Mouse (Mus musculus) mouse embryonic stem cell (cell line): ENCODE data around the gene Tssk6.

Experiments
- in situ Hi-C, 2 experiments: fragments of 300-500 bp; cut with MboI; formaldehyde crosslinking; loops; 1 replicate in 1 of 2; 3 replicates in 1 of 2; pipeline ENCODE4 v1.14.3; 2019 to 2020; ENCODE audit warnings: low sequenced_read_pairs in 2 of 2, low pct_unique_long_range_greater_than_20kb in 1 of 2, mixed read lengths in 1 of 2; ENCODE audit not compliant: unreplicated experiment in 1 of 2

Tssk6 gene

GRCm38 (mm10) chr8:69902163-69903062 lies at the start of gene Tssk6, which contains the start of the genes Ndufa13 and Yjefn3:
Gene Tssk6, plus strand, starts transcription at chr8:69902184.
Gene Ndufa13, minus strand, starts transcription at chr8:69902558.
Gene Yjefn3, minus strand, starts transcription at chr8:69902712.
- in situ Hi-C loops, result no loop called here

DNA sequence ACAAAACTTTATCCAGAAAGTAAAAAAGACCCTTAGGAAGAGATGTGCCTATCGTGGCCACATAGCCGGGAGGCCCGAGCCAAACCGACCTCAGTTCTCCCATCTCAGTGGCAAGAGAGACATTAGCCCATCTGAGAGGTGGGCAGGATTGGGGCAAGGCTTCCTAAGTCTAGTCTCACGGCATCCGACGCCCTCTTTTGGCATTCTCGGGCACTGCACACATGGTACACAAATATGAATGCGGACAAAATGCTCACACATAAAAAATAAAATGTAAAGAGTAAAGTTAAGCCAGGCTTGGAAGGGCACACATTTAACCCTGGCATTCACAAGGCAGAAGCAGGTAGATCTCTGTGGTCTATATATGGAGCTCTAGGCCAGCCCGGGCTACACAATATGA lies 48.1 kb upstream of the Tssk6 start:
- in situ Hi-C loops, result loop anchor here in 1 of 2 experiments (25.0 kb wide), 2 partner anchors 217 to 517 kb away; partner anchors contain the start of gene Zfp868

DNA sequence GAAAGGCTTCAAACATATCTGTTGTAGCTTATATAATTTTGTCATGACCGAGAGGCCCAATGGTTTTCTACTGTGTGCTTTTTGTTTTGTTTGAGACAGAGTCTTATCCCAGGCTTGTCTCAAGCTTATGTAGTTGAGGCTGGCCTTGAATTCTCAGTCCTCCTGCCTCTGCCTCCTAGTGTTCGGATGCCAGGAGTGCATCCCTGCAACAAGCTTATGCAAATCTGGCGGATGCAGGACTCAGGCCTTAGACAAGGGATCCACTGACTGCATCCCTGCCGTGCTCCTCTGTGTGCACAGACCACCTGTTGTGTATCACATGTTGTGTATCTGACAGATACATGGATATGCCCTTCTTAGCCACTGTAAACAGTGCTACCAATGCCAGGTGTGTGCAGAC lies 41.2 kb upstream of the Tssk6 start:
- in situ Hi-C loops, result loop anchor here in 1 of 2 experiments (25.0 kb wide), 2 partner anchors 224 to 524 kb away; partner anchors contain the start of gene Zfp868

DNA sequence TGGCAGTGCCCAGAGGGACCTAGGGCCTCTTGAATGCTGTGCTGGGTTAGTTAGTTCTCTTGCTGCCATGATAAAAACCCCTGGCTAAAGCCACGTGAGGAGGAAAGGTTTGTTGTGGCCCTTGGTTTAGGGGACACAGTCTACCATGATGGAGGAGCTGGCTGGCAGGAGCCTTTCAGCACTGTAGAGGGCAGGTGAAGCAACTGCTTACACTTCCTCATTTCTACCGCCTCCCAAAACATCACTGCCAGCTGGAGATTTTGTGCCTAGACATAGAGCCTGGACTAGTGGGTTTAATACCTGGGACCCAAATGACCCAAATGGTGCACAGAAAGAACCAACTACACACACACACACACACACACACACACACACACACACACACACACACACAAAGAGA lies 40.7 kb upstream of the Tssk6 start:
- in situ Hi-C loops, result loop anchor here in 1 of 2 experiments (25.0 kb wide), 2 partner anchors 224 to 524 kb away; partner anchors contain the start of gene Zfp868

DNA sequence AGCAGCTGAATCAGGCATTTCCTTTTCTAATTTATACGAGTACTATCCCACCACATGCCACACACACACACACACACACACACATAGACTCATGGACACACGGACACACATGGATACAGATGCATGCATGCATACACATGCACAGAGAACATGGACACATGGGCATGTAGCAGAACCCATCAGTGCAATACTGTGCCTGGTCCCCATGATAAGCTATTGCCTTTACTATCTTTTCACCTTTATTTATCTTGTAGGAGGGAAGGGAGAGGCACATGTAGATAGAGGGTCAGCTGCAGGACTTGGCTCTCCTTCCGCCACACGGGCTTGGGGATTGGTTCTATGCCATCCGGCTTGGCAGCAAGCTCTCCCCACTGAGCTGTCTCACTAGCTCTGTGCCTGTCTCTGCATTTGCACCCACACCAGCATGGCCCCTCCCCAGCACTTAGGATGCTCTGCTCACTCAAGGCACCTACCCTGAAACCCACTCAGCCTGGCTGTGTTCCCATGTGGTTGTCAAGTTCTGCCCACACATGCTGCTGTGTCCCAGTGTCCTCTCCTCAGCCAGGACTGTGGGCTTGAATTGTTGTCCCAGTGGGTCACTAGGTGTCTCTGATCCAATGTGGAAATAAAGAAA lies 38.5 kb upstream of the Tssk6 start:
- in situ Hi-C loops, result loop anchor here in 1 of 2 experiments (25.0 kb wide), 2 partner anchors 226 to 526 kb away; partner anchors contain the start of gene Zfp868

DNA sequence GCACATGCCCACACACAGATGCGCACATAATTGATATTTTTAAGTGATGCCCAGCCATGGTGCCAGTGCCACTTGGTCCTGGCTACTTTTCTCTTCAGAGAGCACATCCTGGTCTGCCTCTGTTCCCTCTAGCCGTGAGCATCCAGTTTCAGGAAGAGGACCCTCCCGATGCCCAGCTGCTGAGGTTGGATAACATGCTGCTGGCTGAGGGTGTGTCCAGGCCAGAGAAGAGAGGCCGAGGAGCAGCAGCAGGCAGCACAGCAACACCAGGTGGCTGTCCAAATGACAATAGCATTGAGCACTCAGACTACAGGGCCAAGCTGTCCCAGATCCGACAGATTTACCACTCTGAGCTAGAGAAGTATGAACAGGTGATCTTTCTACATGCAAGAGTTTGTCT lies 37.8 kb upstream of the Tssk6 start:
- in situ Hi-C loops, result loop anchor here in 1 of 2 experiments (25.0 kb wide), 2 partner anchors 227 to 527 kb away; partner anchors contain the start of gene Zfp868

- in situ Hi-C loops, result loop anchor here in 1 of 2 experiments (25.0 kb wide), 2 partner anchors 231 to 531 kb away; partner anchors contain the start of gene Zfp868
Measured at GRCm38 (mm10) chr8:69867696-69868326, 34.2 kb upstream of the Tssk6 start.

DNA sequence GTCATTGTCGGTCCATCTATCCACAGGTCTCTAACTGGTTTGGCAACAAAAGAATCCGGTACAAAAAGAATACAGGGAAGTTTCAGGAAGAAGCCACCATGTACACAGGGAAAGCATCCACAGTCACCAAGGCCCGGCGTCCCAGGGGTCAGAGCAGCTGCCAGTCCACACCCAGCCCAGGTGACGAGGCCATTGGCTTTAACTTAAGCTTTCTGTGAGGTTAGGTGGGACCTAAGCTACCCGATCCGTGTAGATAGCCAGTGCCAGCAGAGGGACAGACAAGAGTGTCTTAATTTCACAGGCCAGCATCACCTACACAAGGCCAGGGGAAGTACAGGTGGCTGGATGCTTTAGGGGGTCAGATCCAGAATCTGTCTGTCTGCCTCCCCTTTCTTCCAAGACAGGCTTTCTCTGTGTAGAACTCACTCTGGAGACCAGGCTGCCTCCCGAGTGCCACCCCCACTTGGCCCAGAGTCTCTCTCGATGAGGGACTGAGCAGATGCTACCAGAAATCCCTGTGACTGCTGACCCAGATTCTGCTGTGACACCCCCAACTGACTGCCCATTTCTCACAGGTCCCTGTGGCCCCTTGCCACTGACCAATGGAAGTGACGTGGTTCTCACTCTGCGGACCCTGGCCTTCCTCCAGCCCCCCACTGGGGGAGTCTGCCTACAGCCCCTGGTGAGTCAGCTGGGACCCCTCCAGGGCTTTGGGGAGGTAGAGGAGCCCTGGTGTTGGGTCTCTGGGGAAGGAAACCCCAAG lies 31.8 kb upstream of the Tssk6 start:
- in situ Hi-C loops, result loop anchor here in 1 of 2 experiments (25.0 kb wide), 2 partner anchors 233 to 533 kb away; partner anchors contain the start of gene Zfp868

DNA sequence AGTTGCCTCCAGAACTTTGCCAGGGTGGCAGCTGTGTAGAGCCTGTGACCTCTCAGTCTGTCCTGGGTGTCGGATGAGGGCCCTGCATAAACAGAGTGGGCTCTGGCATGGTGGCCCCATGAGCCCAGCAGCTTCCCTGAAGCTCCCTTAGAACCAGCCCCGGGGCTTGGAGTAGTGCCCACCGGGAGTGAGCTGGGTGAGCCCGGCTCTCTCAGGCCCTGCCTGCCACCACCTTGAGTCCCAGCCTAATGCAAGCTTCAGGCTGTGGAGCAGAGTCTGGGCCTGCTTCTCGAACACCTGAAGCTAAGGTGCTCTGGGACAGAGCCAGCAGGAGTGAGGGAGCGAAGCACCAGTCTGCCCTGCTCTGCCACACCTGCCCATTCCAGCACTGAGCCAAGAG lies 31.1 kb upstream of the Tssk6 start:
- in situ Hi-C loops, result loop anchor here in 1 of 2 experiments (25.0 kb wide), 2 partner anchors 234 to 534 kb away; partner anchors contain the start of gene Zfp868

GRCm38 (mm10) chr8:69874155-69874554 lies 27.8 kb upstream of the Tssk6 start:
- in situ Hi-C loops, result loop anchor here in 1 of 2 experiments (25.0 kb wide), 2 partner anchors 237 to 537 kb away; partner anchors contain the start of gene Zfp868

DNA sequence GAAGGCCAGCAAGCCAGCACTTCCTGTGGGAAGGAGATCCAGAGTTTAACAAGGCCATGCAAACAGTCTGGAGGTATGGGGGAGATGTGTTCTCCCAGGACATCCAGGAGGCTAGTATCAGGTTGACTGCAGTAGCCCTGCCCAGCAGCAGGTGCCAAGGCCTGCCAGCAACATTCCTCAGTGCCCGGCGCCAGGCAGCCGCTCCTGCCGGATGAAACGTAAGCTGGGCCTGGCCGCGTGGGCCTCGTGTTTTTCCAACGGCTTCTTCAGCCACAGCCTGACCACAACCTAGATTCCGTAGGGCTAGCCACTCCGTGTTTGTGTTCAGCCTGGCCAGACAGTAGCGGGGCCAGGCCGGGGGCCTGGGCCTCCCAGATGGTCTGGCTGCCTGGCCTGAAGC lies 27.3 kb upstream of the Tssk6 start:
- in situ Hi-C loops, result loop anchor here in 1 of 2 experiments (25.0 kb wide), 2 partner anchors 237 to 537 kb away; partner anchors contain the start of gene Zfp868

GRCm38 (mm10) chr8:69876097-69876496 lies 25.9 kb upstream of the Tssk6 start:
- in situ Hi-C loops, result no loop called here

- in situ Hi-C loops, result no loop called here
Measured at GRCm38 (mm10) chr8:69876967-69877366, 25.0 kb upstream of the Tssk6 start.

DNA sequence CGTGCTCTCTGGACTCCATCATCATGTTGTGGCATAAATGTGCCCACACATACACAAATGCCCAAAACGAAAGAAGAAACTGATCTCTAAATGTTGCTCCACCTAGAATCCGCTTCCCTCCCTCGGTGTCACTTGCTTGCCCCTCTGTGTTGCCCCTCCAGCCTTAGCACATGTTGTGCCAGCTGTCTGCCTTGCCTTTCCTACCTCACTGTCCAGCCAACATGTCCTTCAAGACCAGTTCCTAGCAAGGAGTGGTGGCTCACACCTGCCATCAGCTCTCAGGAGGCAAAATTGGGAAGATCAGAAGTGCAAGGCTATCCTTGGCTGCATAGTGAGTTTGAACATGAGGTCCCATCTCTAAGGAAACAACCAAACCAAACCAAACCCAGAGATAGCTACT lies 24.6 kb upstream of the Tssk6 start:
- in situ Hi-C loops, result no loop called here

DNA sequence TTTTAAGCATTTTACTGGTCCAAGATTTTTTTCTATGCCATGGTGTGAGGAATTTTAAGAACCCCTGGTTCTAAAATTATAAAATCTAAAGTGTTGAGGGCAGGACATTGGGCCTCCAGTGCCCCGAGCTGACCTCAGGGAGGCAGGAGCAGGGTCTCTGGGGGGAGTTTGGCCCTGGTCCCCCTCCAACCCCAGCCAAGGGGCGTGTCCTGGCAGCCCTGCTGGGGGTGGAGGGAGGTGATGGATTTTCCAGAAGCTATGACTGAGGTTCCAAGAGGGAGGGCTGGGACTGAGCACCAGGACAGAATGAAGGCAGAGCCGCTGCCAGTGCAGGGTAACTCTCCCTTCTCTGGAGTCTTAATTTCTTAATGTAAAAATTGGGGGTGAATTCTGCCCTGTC lies 24.0 kb upstream of the Tssk6 start:
- in situ Hi-C loops, result no loop called here

- in situ Hi-C loops, result no loop called here
Measured at GRCm38 (mm10) chr8:69879678-69880077, 22.3 kb upstream of the Tssk6 start.

GRCm38 (mm10) chr8:69880841-69881240 lies 21.1 kb upstream of the Tssk6 start:
- in situ Hi-C loops, result no loop called here
